Mouse (Mus musculus): Measurements from ENCODE around the gene Zbtb38. TPM values are rescaled to one million over a fixed set of nuclear protein-coding genes. Genes with fewer than 3 reads are reported as not detected.

Gene Zbtb38
- total RNA-seq, 2 experiments from 2014 or later: 32.5 to 37.7 TPM

- intact Hi-C loops (cut with DNase I): no loop called here
- DNase-seq (ENCODE audit: low spot score): no peak
Measured at GRCm38 (mm10) chr9:96738563-96739355, 13.9 kb downstream of the Zbtb38 start.

GRCm38 (mm10) chr9:96735946-96736345 lies 16.7 kb downstream of the Zbtb38 start:
- no peak for DNase-seq (ENCODE audit: low spot score)
- intact Hi-C loops (cut with DNase I): no loop called here

GRCm38 (mm10) chr9:96733425-96733717 lies 19.3 kb downstream of the Zbtb38 start:
- DNase-seq (ENCODE audit: low spot score): no peak
- intact Hi-C loops (cut with DNase I): no loop called here

- intact Hi-C loops (cut with DNase I): no loop called here
Measured at GRCm38 (mm10) chr9:96732644-96733424, 19.8 kb downstream of the Zbtb38 start.

GRCm38 (mm10) chr9:96731961-96732511 lies 20.6 kb downstream of the Zbtb38 start:
- no peak for DNase-seq (ENCODE audit: low spot score)
- intact Hi-C loops (cut with DNase I): no loop called here

More at GRCm38 (mm10) chr9:96732644-96733424, 19.8 kb downstream of the Zbtb38 start:
- DNase-seq (ENCODE audit: low spot score): no peak

GRCm38 (mm10) chr9:96731039-96731895 lies 21.4 kb downstream of the Zbtb38 start:
- no peak for DNase-seq (ENCODE audit: low spot score)
- intact Hi-C loops (cut with DNase I): no loop called here

- intact Hi-C loops (cut with DNase I): no loop called here
Measured at GRCm38 (mm10) chr9:96730311-96730625, 22.4 kb downstream of the Zbtb38 start.

GRCm38 (mm10) chr9:96729537-96730310 lies 22.9 kb downstream of the Zbtb38 start:
- DNase-seq (ENCODE audit: low spot score): no peak
- intact Hi-C loops (cut with DNase I): no loop called here

More at GRCm38 (mm10) chr9:96730311-96730625, 22.4 kb downstream of the Zbtb38 start:
- no peak for DNase-seq (ENCODE audit: low spot score)

GRCm38 (mm10) chr9:96728338-96729162 lies 24.1 kb downstream of the Zbtb38 start:
- intact Hi-C loops (cut with DNase I): no loop called here
- DNase-seq (ENCODE audit: low spot score): no peak

- intact Hi-C loops (cut with DNase I): no loop called here
- no peak for DNase-seq (ENCODE audit: low spot score)
Measured at GRCm38 (mm10) chr9:96727688-96728087, 24.9 kb downstream of the Zbtb38 start.

GRCm38 (mm10) chr9:96726336-96727131 lies 26.1 kb downstream of the Zbtb38 start:
- no peak for DNase-seq (ENCODE audit: low spot score)
- intact Hi-C loops (cut with DNase I): no loop called here

GRCm38 (mm10) chr9:96725582-96726320 lies 26.9 kb downstream of the Zbtb38 start:
- intact Hi-C loops (cut with DNase I): no loop called here

GRCm38 (mm10) chr9:96723650-96724049 lies 29.0 kb downstream of the Zbtb38 start:
- DNase-seq (ENCODE audit: low spot score): no peak
- intact Hi-C loops (cut with DNase I): no loop called here

More at GRCm38 (mm10) chr9:96725582-96726320, 26.9 kb downstream of the Zbtb38 start:
- DNase-seq (ENCODE audit: low spot score): no peak

- DNase-seq (ENCODE audit: low spot score): no peak
Measured at GRCm38 (mm10) chr9:96721163-96721799, 31.4 kb downstream of the Zbtb38 start.

GRCm38 (mm10) chr9:96720510-96721162 lies 32.0 kb downstream of the Zbtb38 start:
- DNase-seq (ENCODE audit: low spot score): no peak
- intact Hi-C loops (cut with DNase I): no loop called here

More at GRCm38 (mm10) chr9:96721163-96721799, 31.4 kb downstream of the Zbtb38 start:
- intact Hi-C loops (cut with DNase I): no loop called here

Measured in heart, postnatal 25 days (tissue).